Mouse (Mus musculus) heart, embryonic 13.5 days (tissue): Measurements from ENCODE around the gene Elp4. TPM values are rescaled to one million over a fixed set of nuclear protein-coding genes. Genes with fewer than 3 reads are reported as not detected.

Experiments used
- ATAC-seq: fragments of 200-750 bp; cut with Nextera tagmentation; 2 replicates; pipeline ENCODE4 v1.8.0; 2017; ENCODE audit warnings: moderate TSS enrichment; ENCODE audit not compliant: insufficient number of reproducible peaks, low FRiP score, low TSS enrichment; ENCODE audit errors: extremely low read depth
- H3K27ac ChIP-seq: fragments of 300-500 bp; sonication (generic); replicated peaks from 2 replicates; pipeline ENCODE4 v1.5.1; 2015; ENCODE audit warnings: moderate library complexity, mild to moderate bottlenecking, inconsistent platforms
- H3K27me3 ChIP-seq: fragments of 300-500 bp; sonication (generic); replicated peaks from 2 replicates; pipeline ENCODE4 v1.6.1; 2015; ENCODE audit warnings: mild to moderate bottlenecking, inconsistent platforms
- H3K36me3 ChIP-seq: fragments of 300-500 bp; sonication (generic); 2 replicates; pipeline ENCODE4 v1.6.1; 2015; ENCODE audit warnings: mild to moderate bottlenecking, inconsistent platforms
- H3K4me1 ChIP-seq: fragments of 300-500 bp; sonication (generic); 2 replicates; pipeline ENCODE4 v1.6.1; 2015; ENCODE audit warnings: inconsistent platforms
- H3K4me2 ChIP-seq: fragments of 300-500 bp; sonication (generic); 2 replicates; pipeline ENCODE4 v1.6.1; 2015; ENCODE audit warnings: inconsistent platforms, mild to moderate bottlenecking, moderate library complexity
- H3K4me3 ChIP-seq: fragments of 300-500 bp; sonication (generic); 2 replicates; pipeline ENCODE4 v1.5.1; 2015; ENCODE audit warnings: moderate library complexity, mild to moderate bottlenecking, inconsistent platforms
- H3K9ac ChIP-seq: fragments of 300-500 bp; sonication (generic); 2 replicates; pipeline ENCODE4 v1.6.1; 2015; ENCODE audit warnings: inconsistent platforms, mild to moderate bottlenecking, moderate library complexity
- H3K9me3 ChIP-seq: fragments of 300-500 bp; sonication (generic); 2 replicates; pipeline ENCODE4 v1.6.1; 2016; ENCODE audit warnings: inconsistent platforms
- WGBS: fragments of 180-500 bp; shearing (Covaris S2); methylation state at CpG from one replicate; pipeline ENCODE4 v1.1.7; 2015; ENCODE audit warnings: mixed read lengths; 5-methylcytosine and 5-hydroxymethylcytosine counted together
- polyA plus RNA-seq: library from polyadenylated mRNA; unstranded; fragments of >200 nt; fragmentation: Nextera tagmentation; extraction: Ambion mirVana; gene quantifications from 2 replicates; pipeline ENCODE4 v1.2.1, GENCODE M21; 2015

Elp4 gene
- polyA plus RNA-seq, 1 experiment from 2014 or later, result 18.0 TPM

DNA sequence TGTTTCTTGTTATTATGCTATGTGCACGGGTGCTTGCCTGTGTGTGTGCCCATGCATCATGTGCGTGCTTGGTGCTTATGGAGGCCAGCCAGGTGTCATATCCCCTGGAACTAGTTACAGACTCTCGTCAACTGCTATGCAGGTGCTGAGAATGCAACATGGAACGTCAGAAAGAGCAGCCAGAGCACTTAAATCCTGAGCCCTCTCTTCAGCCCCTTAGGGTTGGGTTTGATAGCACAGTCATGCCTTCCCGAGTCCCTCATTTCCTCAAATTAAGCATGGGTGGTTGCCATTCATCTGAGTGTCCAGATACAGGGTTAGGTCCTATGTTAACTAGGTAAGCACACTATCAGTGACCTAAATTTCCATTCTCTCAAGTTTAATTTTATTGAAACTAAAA lies 121.5 kb downstream of the Elp4 start:
- no peak overlapping the region for H3K4me3 ChIP-seq
- H3K36me3 ChIP-seq, result no peaks in the 10 kb centered on the region
- H3K4me2 ChIP-seq, result no peak overlapping the region
- no peak for ATAC-seq
- no peaks in the 10 kb centered on the region for H3K27me3 ChIP-seq
- WGBS, result 67% methylated on average over 5 of the region's 5 CpGs
- no peaks in the 10 kb centered on the region for H3K9me3 ChIP-seq
- H3K4me1 ChIP-seq, result no peaks in the 10 kb centered on the region
- H3K27ac ChIP-seq, result no peak overlapping the region
- no peak overlapping the region for H3K9ac ChIP-seq

DNA sequence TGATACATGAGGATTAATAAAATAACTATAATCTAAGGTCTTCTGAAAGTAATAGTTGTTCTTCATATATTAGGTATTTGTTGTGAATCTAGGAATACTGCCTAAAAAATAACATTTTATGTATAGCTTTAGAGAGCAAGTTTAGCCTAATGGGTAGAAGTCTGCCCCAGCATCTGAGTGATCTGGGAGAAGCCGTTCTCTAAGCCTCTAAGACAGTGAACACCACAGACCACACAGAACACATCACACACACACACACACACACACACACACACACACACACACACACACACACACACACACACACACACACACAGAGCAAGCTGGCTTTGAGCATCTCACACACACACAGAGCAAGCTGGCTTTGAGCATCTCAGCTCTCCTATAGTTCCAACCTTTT lies 123.6 kb downstream of the Elp4 start:
- no peaks in the 10 kb centered on the region for H3K36me3 ChIP-seq
- ATAC-seq, result no peak
- no peaks in the 10 kb centered on the region for H3K9me3 ChIP-seq
- H3K4me3 ChIP-seq, result no peak overlapping the region
- no peak overlapping the region for H3K4me2 ChIP-seq
- H3K27ac ChIP-seq, result no peak overlapping the region
- H3K9ac ChIP-seq, result no peak overlapping the region
- H3K27me3 ChIP-seq, result no peaks in the 10 kb centered on the region
- WGBS, result 83% methylated on average over 1 of the region's 1 CpGs
- no peaks in the 10 kb centered on the region for H3K4me1 ChIP-seq

DNA sequence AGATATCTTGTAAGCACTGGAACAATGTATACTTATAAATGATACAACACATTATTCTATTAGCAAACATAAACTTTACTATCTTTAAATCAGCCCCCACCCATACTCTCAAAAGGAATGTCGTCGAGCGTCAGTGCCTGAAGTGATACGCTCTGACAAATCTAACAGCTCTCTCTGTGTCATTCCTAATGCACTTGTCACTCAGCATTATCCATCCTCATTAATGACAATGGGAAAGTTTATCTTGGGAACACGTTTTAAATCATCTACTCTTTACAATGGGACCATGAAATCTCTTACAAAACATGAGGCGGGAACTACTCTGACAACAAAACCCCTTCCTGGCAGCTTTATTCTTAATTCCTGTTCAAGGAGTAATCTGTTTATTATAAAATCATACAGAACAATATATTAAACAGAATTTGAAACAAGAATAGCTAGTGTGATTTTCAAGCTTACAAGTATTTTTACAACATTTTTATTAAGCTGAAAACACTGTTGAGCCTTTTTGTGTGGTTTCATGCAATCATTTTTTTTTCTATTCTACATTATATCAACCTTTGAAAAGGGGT lies 125.0 kb downstream of the Elp4 start:
- no peak overlapping the region for H3K4me2 ChIP-seq
- no peaks in the 10 kb centered on the region for H3K36me3 ChIP-seq
- 36% methylated on average over 6 of the region's 6 CpGs for WGBS
- H3K4me1 ChIP-seq, result no peaks in the 10 kb centered on the region
- no peak overlapping the region for H3K9ac ChIP-seq
- ATAC-seq, result no peak
- H3K9me3 ChIP-seq, result no peaks in the 10 kb centered on the region
- no peaks in the 10 kb centered on the region for H3K27me3 ChIP-seq
- H3K27ac ChIP-seq, result no peak overlapping the region
- no peak overlapping the region for H3K4me3 ChIP-seq

- no peak overlapping the region for H3K4me2 ChIP-seq
- 55% methylated on average over 3 of the region's 3 CpGs for WGBS
- peaks cover 10% of the 10 kb centered on the region for H3K36me3 ChIP-seq
- 0 out of 2 replicates have a peak, but pooled peaks cover 5% of the 10 kb centered on the region for H3K9me3 ChIP-seq
- no peak overlapping the region for H3K9ac ChIP-seq
- ATAC-seq, result no peak
- no peak overlapping the region for H3K4me3 ChIP-seq
- no peaks in the 10 kb centered on the region for H3K27me3 ChIP-seq
- H3K4me1 ChIP-seq, result no peaks in the 10 kb centered on the region
- no peak overlapping the region for H3K27ac ChIP-seq
Observed at GRCm38 (mm10) chr2:105771314-105771713, 133.1 kb downstream of the Elp4 start.

GRCm38 (mm10) chr2:105769747-105770328 lies 134.5 kb downstream of the Elp4 start:
- H3K27me3 ChIP-seq, result no peaks in the 10 kb centered on the region
- no peak for ATAC-seq

GRCm38 (mm10) chr2:105753512-105753911 lies 150.9 kb downstream of the Elp4 start:
- ATAC-seq, result no peak
- Histone ChIP-seq H3K36me3 (no peaks in the 10 kb centered on the region), H3K9me3 (no peaks in the 10 kb centered on the region), H3K27me3 (no peaks in the 10 kb centered on the region), H3K4me3 (no peak overlapping the region), H3K27ac (no peak overlapping the region), H3K4me2 (no peak overlapping the region), H3K4me1 (no peaks in the 10 kb centered on the region), H3K9ac (no peak overlapping the region)
- WGBS, result 48% methylated on average over 1 of the region's 1 CpGs

More at GRCm38 (mm10) chr2:105769747-105770328, 134.5 kb downstream of the Elp4 start:
- H3K4me3 ChIP-seq, result no peak overlapping the region
- H3K36me3 ChIP-seq, result peaks cover 10% of the 10 kb centered on the region
- no peak overlapping the region for H3K27ac ChIP-seq
- no peaks in the 10 kb centered on the region for H3K4me1 ChIP-seq
- H3K9me3 ChIP-seq, result 0 out of 2 replicates have a peak, but pooled peaks cover 5% of the 10 kb centered on the region
- WGBS, result 69% methylated on average over 4 of the region's 4 CpGs
- no peak overlapping the region for H3K4me2 ChIP-seq
- no peak overlapping the region for H3K9ac ChIP-seq

DNA sequence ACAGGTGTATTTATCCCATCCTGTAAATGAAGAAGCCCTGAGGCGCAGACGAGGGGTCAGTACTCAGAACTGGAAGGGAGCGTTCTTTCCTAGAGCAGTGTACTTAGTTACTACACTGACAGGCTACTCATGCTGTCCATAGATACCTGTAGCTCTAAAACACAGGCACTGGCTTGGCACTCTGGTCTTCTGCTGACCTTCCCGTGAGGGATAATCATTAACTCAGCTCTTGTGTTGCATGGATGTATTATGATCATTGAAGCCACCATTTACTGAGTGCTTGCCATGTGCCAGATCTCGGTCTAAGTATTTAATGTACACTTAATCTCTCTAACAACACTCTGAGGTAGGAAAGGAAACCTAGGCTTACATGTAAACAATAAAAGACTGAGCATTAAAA lies 155.3 kb downstream of the Elp4 start:
- H3K36me3 ChIP-seq, result no peaks in the 10 kb centered on the region
- H3K27ac ChIP-seq, result no peak overlapping the region
- H3K4me2 ChIP-seq, result no peak overlapping the region
- ATAC-seq, result no peak
- H3K27me3 ChIP-seq, result no peaks in the 10 kb centered on the region
- 84% methylated on average over 5 of the region's 5 CpGs for WGBS
- no peaks in the 10 kb centered on the region for H3K9me3 ChIP-seq
- no peaks in the 10 kb centered on the region for H3K4me1 ChIP-seq
- H3K4me3 ChIP-seq, result no peak overlapping the region
- no peak overlapping the region for H3K9ac ChIP-seq

DNA sequence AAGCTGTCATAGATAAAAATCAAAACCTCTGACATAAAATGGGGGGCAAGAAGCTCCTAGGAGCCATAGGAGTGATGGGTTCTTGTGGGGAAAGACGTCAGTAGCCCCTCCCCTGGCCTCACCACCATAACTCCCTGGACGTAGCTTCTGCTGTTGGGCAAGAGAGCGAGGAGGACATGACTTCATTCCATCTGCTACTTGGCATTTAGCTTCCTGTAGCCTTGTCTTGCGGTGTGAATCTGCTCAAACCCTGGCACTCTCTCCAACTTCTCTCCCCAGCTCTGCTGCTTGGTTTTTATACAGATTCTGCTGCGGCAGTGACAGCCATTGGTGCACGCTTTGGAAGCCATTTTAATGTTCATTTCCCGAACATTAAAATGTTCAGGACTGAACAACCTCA lies 157.5 kb downstream of the Elp4 start:
- no peaks in the 10 kb centered on the region for H3K27me3 ChIP-seq
- H3K4me3 ChIP-seq, result no peak overlapping the region
- no peaks in the 10 kb centered on the region for H3K36me3 ChIP-seq
- no peak overlapping the region for H3K4me2 ChIP-seq
- H3K9ac ChIP-seq, result no peak overlapping the region
- WGBS, result 76% methylated on average over 7 of the region's 7 CpGs
- H3K9me3 ChIP-seq, result no peaks in the 10 kb centered on the region
- no peaks in the 10 kb centered on the region for H3K4me1 ChIP-seq
- no peak for ATAC-seq
- H3K27ac ChIP-seq, result no peak overlapping the region

DNA sequence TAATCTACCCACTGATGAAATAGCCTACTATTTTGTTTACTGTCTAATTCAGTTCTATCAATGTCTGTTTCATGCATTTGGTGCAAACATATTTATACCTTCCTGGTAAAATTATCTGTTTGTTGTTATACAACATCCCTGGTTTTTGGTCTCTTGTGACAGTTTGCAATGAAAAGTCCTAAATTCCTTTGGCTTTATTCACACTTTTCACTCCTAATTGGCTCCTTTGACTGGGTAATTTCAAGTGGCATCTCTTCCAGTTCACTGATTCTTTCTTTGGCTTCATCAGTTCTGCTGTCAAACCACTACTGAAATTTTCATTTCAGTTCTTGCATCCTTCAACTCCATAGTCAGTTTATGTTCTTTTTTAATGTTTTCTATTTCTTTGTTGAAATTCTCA lies 168.2 kb downstream of the Elp4 start:
- Histone ChIP-seq H3K27ac (no peak overlapping the region), H3K4me3 (no peak overlapping the region), H3K27me3 (peaks cover 9% of the 10 kb centered on the region), H3K36me3 (no peaks in the 10 kb centered on the region), H3K4me2 (no peak overlapping the region), H3K9me3 (no peaks in the 10 kb centered on the region), H3K9ac (no peak overlapping the region), H3K4me1 (no peaks in the 10 kb centered on the region)
- ATAC-seq, result no peak

DNA sequence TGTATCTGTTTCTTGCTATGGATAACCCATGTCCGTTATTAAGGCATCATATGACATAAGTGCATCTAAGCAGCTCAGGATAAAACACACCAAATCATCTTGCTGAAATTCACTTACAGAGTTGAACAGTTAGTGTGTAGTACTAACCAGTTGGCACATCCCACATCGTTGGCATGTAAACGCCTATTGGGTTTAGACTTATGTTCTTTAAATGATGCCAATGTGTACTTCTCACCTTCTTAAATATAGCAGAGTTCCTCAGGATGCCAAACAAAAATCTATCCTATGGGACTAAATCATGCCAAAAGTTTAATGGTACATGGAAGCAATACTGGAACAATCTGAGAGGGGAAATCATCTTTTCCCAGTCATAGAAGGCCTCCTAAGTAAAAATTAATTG lies 173.7 kb downstream of the Elp4 start:
- H3K9ac ChIP-seq, result no peak overlapping the region
- no peaks in the 10 kb centered on the region for H3K36me3 ChIP-seq
- H3K4me1 ChIP-seq, result peaks cover 5% of the 10 kb centered on the region; the same call in 1 of the 2 replicates
- H3K27me3 ChIP-seq, result peaks cover 40% of the 10 kb centered on the region
- no peak for ATAC-seq
- no peaks in the 10 kb centered on the region for H3K9me3 ChIP-seq
- 81% methylated on average over 3 of the region's 3 CpGs for WGBS
- no peak overlapping the region for H3K27ac ChIP-seq
- H3K4me3 ChIP-seq, result no peak overlapping the region
- no peak overlapping the region for H3K4me2 ChIP-seq

DNA sequence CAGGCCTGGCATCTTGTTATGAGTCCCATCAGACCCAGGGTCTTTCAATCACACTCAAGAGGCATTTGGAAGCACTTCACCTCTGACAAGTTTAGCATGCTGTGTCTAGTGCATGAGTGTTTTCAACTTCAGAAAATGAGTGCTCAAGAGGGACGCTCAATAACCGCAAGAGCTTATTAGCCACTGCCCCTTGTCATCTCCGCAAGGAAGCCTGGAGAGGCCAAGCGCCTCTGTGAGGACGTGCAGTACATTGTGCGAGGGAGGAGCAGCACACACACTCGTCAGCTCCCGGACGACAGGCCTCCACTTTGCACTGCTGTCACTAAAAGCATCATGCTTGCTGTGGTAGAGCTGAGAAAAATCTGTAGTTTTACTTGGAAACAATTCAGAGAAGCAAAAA lies 177.7 kb downstream of the Elp4 start:
- Histone ChIP-seq H3K9me3 (no peaks in the 10 kb centered on the region), H3K4me2 (no peak overlapping the region), H3K4me3 (no peak overlapping the region), H3K36me3 (no peaks in the 10 kb centered on the region), H3K9ac (no peak overlapping the region), H3K27ac (no peak overlapping the region), H3K27me3 (peaks cover 47% of the 10 kb centered on the region), H3K4me1 (peaks cover 5% of the 10 kb centered on the region; the same call in 1 of the 2 replicates)
- ATAC-seq, result no peak
- WGBS, result 41% methylated on average over 9 of the region's 9 CpGs

- no peak overlapping the region for H3K9ac ChIP-seq
- H3K9me3 ChIP-seq, result no peaks in the 10 kb centered on the region
- H3K4me2 ChIP-seq, result no peak overlapping the region
- ATAC-seq, result no peak
- no peak overlapping the region for H3K4me3 ChIP-seq
- H3K4me1 ChIP-seq, result no peaks in the 10 kb centered on the region
- H3K27me3 ChIP-seq, result peaks cover 9% of the 10 kb centered on the region
- no peaks in the 10 kb centered on the region for H3K36me3 ChIP-seq
- 84% methylated on average over 8 of the region's 8 CpGs for WGBS
- H3K27ac ChIP-seq, result no peak overlapping the region
Observed at GRCm38 (mm10) chr2:105715409-105716115, 188.8 kb downstream of the Elp4 start.
